Comparison of ENCODE assay signal across 11 mouse cellular contexts in the genomic region with DNA sequence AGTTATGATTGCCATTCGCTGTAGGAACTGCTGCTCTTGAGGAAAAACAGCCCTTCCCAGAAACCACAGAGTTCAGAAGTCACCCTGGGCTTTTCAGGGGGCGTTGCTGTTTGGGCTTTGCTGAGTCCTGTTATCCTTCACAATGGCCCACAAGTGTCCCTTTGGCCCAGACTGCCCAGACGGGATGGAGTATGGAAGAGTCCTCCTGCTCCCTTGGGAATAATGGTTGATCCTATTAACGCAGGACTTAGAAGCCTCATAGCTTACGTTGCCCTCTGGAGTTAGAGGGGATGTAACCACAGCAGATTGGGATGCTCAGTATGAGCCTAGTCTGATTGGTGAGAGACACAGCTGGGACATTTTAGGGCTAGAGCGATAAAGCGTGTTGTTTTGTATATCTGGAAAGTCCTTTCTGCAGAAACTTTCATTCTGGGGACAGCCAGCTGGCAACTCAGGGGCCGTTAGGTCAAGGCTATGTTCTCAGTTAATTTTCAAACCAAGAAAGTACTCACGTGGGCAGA.
DNase-seq lines count a peak whose midpoint lies in the region; ATAC-seq and TF ChIP-seq lines count a peak whose summit lies in the region.
"Had no signal": no experiment of that assay in that cellular context is flagged by ENCODE, and none has a peak within 500 bp of the region (broad histone marks: within the 10 kb centered on the region; RNA-seq: fewer than 3 reads in every experiment).

No protein-coding gene starts in this region.

- no peak for ATAC-seq in midbrain, embryonic 11.5 days (ENCODE audit: low FRiP score)
- ATAC-seq in midbrain, postnatal 0 days (ENCODE audit: low FRiP score), result no peak
- ATAC-seq in stomach, embryonic 16.5 days (ENCODE audit: insufficient read depth, low FRiP score), result peak; percentile 72
- ATAC-seq: midbrain, embryonic 13.5 days had no signal

- 56% methylated on average over 9 of the region's 9 CpGs for WGBS in midbrain, embryonic 11.5 days
- WGBS in midbrain, postnatal 0 days, result 70% methylated on average over 9 of the region's 9 CpGs
- 34% methylated on average over 9 of the region's 9 CpGs for WGBS in stomach, embryonic 16.5 days

- peak; percentile 84 for DNase-seq in midbrain, embryonic 11.5 days (ENCODE audit: low spot score, missing footprints)
- DNase-seq in midbrain, postnatal 0 days (ENCODE audit: low spot score), result no peak
- peak; percentile 46 for DNase-seq in heart, postnatal 25 days (ENCODE audit: low spot score)
- peak; percentile 37 to 70 for DNase-seq in kidney, postnatal 25 days
- DNase-seq in right cerebral cortex, postnatal 36 days (ENCODE audit: low spot score in 2 of 2), result no peak
- no peak for DNase-seq in frontal cortex, postnatal 14 days (ENCODE audit: low spot score in 2 of 2)
- no peak for DNase-seq in cerebellum, adult 9-11 months
- DNase-seq: thymus, postnatal 14 days had no signal

- no peaks in the 10 kb centered on the region for H3K9me3 ChIP-seq in midbrain, embryonic 11.5 days (ENCODE audit: control insufficient read depth, low read length)
- H3K9me3 ChIP-seq in midbrain, postnatal 0 days (ENCODE audit: low read length), result 0 out of 2 replicates have a peak, but pooled peaks cover 3% of the 10 kb centered on the region
- no peaks in the 10 kb centered on the region for H3K9me3 ChIP-seq in stomach, embryonic 16.5 days (replicated peaks; ENCODE audit: control insufficient read depth, low read length)
- H3K9me3 ChIP-seq: midbrain, embryonic 13.5 days had no signal

- no peak overlapping the region for H3K4me2 ChIP-seq in midbrain, embryonic 11.5 days
- no peak overlapping the region for H3K4me2 ChIP-seq in midbrain, postnatal 0 days (ENCODE audit: low read depth, low read length, poor library complexity, severe bottlenecking)
- H3K4me2 ChIP-seq in stomach, embryonic 16.5 days (ENCODE audit: low read depth, low read length), result no peak overlapping the region
- H3K4me2 ChIP-seq: midbrain, embryonic 13.5 days had no signal

- intact Hi-C loops in heart, postnatal 25 days (cut with DNase I), result no loop called here

- TF ChIP-seq CTCF in midbrain, postnatal 0 days (IDR thresholded peaks at IDR 0.05), result no peak

- no peaks in the 10 kb centered on the region for H3K4me1 ChIP-seq in midbrain, embryonic 11.5 days (ENCODE audit: control insufficient read depth, insufficient read depth, low read length)
- H3K4me1 ChIP-seq in midbrain, postnatal 0 days (ENCODE audit: insufficient read depth, low read length), result no peaks in the 10 kb centered on the region
- peaks cover 14% of the 10 kb centered on the region for H3K4me1 ChIP-seq in stomach, embryonic 16.5 days (ENCODE audit: control insufficient read depth, insufficient read depth, low read length)
- H3K4me1 ChIP-seq: midbrain, embryonic 13.5 days had no signal

- no peak overlapping the region for H3K4me3 ChIP-seq in midbrain, embryonic 11.5 days (ENCODE audit: low read depth, low read length)
- no peak overlapping the region for H3K4me3 ChIP-seq in midbrain, postnatal 0 days (ENCODE audit: low read depth, low read length)
- H3K4me3 ChIP-seq in stomach, embryonic 16.5 days (replicated peaks; ENCODE audit: low read length), result no peak overlapping the region
- H3K4me3 ChIP-seq: layer of hippocampus, adult 2 months; midbrain, embryonic 13.5 days had no signal

- H3K27ac ChIP-seq in midbrain, embryonic 11.5 days (ENCODE audit: low read depth, low read length), result no peak overlapping the region
- H3K27ac ChIP-seq in midbrain, postnatal 0 days (ENCODE audit: low read depth, low read length), result no peak overlapping the region
- peak overlapping the region; percentile 42 for H3K27ac ChIP-seq in stomach, embryonic 16.5 days (ENCODE audit: low read length)
- H3K27ac ChIP-seq: layer of hippocampus, adult 2 months; midbrain, embryonic 13.5 days had no signal

- H3K36me3 ChIP-seq in midbrain, embryonic 11.5 days (ENCODE audit: control insufficient read depth, insufficient read depth, low read length), result no peaks in the 10 kb centered on the region
- H3K36me3 ChIP-seq in midbrain, postnatal 0 days (ENCODE audit: insufficient read depth, low read length), result no peaks in the 10 kb centered on the region
- no peaks in the 10 kb centered on the region for H3K36me3 ChIP-seq in stomach, embryonic 16.5 days (ENCODE audit: control insufficient read depth, insufficient read depth, low read length)
- H3K36me3 ChIP-seq: midbrain, embryonic 13.5 days had no signal

- no peaks in the 10 kb centered on the region for H3K27me3 ChIP-seq in midbrain, embryonic 11.5 days (ENCODE audit: control insufficient read depth, insufficient read depth, low read length)
- no peaks in the 10 kb centered on the region for H3K27me3 ChIP-seq in midbrain, postnatal 0 days (ENCODE audit: insufficient read depth, low read length)
- H3K27me3 ChIP-seq in stomach, embryonic 16.5 days (ENCODE audit: control insufficient read depth, insufficient read depth, low read length), result no peaks in the 10 kb centered on the region
- H3K27me3 ChIP-seq: midbrain, embryonic 13.5 days had no signal

- no peak overlapping the region for H3K9ac ChIP-seq in midbrain, embryonic 11.5 days (ENCODE audit: low read length)
- H3K9ac ChIP-seq in midbrain, postnatal 0 days (replicated peaks; ENCODE audit: low read length, poor library complexity, severe bottlenecking), result no peak overlapping the region
- no peak overlapping the region for H3K9ac ChIP-seq in stomach, embryonic 16.5 days (ENCODE audit: low read length)
- H3K9ac ChIP-seq: midbrain, embryonic 13.5 days had no signal

Comparison
In these comparisons a context has a peak if more than half of its experiments do, and no peak if none do; other contexts are left out.
1. DNase-seq: peak in midbrain, embryonic 11.5 days (single experiment), heart, postnatal 25 days (single experiment) and kidney, postnatal 25 days (2 of 2); none in midbrain, postnatal 0 days (single experiment), right cerebral cortex, postnatal 36 days (0 of 2), frontal cortex, postnatal 14 days (0 of 2) and cerebellum, adult 9-11 months (single experiment).